Mouse (Mus musculus): ENCODE measurements around the gene Sptb.

DNA sequence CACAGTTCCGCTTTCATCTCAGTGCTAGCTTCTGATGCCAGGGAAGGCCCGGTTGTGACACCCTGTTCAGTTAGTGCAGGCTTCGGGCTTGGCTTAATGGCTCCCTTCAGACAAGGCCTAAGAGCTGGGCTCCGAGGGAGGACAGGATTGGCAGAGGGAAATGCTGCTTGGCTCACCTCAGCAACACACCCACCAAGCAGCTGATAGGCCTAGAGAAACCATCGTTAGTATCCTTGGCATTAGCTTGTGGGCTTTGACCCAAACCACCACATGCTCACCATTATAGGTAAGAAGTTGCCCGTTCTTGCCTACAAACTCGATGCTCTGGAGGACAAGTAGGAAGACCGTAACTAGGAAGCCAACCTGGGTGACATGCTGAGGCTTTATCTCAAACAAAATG, 38.3 kb downstream of the Sptb start:
- TF ChIP-seq EP300 (IDR thresholded peaks at IDR 0.05; ENCODE audit: low read depth) (no peak), CTCF (IDR thresholded peaks at IDR 0.05; ENCODE audit: low read depth) (no peak)

Measured in liver, embryonic 14.5 days (tissue).